Mouse (Mus musculus): ENCODE measurements around the gene Gm20838. TPM values are rescaled to one million over a fixed set of nuclear protein-coding genes. Genes with fewer than 3 reads are reported as not detected.

Gm20838 gene
- total RNA-seq (2023) = not detected

GRCm38 (mm10) chrY:33543064-33543463 lies at the start of gene Gm20838:
Gene Gm20838, minus strand, starts transcription at chrY:33543164.

All from neutrophil, adult 83 days (primary cell).